Mouse (Mus musculus) left cerebral cortex, adult 11 months (tissue): Measurements from ENCODE around the gene Raph1.

Experiments used
- DNase-seq: peaks from one replicate; pipeline ENCODE4 v3.0.0; 2022; ENCODE audit warnings: low spot score

The Raph1 gene

DNA sequence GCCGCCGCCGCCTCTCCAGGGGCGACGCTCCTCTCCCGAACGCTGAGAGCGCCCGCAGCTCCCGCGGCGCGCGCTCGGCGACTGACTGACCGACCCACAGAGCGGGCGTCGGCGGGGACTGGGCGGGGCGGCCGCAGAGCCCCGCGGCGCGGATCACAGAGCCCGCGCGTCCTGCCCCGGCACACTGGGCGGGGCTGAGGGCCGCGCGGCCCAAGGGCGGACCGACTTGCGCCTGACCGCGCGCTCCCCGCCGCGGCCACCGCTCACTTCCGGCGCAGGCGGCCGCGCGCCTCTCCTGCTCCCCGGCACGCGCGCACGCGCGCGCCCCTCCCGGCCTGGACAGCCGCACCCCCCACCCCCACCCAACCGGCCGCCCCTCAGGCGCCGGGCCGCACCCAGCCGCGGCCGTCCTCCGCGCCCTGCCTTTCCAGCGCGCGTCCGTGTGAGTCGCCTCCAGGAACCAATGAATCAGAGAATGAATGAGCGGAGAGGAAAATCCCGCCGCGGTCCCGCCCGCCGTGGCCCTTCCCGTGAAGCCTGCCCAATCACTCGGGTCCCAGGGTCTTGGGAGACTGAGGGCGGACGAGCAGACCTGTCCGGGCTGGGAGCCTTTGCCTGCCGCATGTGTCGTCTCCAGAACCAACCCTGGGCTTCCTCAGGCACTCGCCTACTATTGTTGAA lies at the start of gene Raph1:
Raph1 (minus strand) TSS at position 474 of the 681 bp plus-strand sequence.
- DNase-seq = peak; percentile 51

GRCm38 (mm10) chr1:60615703-60616102 lies 48.8 kb upstream of the Raph1 start:
- DNase-seq = no peak

DNA sequence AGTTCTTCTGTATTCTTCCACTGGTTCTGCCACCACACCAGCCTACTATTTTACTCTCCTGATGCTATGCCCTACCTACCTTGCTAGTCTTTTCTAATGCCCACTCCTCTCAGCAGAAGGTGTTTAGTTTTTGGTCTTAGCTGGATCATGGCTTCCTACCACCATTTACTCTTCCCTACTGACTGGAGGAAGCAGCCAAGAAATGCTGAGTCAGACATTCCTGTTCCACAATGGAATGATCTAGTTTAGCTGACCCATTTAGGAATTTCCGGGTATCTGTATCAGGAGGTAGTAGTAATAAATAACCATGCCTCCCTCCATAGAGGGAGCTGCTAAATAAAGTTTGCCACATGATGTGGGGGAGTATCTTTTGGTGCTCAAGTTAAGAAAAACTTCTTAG lies 48.0 kb upstream of the Raph1 start:
- DNase-seq = no peak

- DNase-seq = no peak
Measured at GRCm38 (mm10) chr1:60611968-60612367, 45.1 kb upstream of the Raph1 start.

DNA sequence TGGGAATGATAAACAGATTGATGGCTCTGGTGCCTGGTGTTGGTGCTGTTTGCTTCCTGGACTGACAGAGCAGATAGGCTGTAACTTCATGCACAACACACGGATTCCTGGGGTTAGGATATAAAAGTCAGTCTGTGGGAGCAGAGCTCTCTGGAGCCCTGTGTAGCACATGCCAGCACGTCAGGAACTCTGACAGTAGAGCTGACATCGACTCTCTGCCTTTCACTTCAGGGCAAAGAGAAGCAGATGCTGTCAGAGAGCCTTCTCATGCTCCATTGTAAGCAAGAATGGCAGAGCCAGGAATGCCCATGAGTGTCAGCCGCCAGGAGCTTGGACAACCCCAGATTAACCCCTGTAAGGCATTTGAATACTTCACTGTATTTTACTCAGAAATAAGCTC lies 43.7 kb upstream of the Raph1 start:
- DNase-seq = no peak

DNA sequence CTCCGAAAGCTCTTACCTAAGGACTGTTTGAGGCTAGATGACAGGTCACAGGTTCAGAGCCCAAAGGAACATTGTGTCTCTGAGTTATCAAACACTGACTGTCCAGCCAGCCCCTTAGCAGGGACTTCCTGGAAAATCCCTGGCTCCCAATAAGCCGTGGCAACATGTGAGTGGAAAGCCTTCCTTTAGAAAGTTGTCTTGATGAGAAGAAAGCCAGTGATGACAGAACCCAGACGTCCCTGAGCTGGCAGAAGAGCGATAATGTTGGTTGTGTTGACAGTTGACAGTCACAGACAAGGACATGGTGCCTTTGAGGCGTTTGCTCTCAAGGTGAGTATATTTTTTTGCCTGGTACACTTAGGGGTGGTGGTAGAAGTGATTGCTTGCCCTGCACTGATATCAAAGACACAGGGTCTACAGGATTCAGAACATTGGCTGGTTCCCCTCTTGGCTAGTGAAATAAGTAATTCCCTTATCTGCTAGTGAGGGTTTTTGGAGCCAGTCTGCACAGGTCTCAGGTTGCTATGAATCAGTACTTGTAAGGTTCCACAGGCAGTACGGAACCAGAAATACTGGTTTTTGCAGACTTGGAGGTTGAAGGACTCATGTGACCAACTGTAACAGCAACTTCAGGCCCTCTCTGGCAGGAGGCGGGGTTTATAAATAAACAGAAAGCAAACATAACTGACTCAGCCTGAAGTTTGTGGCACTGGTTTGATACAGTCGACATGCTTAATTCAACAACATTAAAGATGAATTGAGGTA lies 42.3 kb upstream of the Raph1 start:
- no peak for DNase-seq

DNA sequence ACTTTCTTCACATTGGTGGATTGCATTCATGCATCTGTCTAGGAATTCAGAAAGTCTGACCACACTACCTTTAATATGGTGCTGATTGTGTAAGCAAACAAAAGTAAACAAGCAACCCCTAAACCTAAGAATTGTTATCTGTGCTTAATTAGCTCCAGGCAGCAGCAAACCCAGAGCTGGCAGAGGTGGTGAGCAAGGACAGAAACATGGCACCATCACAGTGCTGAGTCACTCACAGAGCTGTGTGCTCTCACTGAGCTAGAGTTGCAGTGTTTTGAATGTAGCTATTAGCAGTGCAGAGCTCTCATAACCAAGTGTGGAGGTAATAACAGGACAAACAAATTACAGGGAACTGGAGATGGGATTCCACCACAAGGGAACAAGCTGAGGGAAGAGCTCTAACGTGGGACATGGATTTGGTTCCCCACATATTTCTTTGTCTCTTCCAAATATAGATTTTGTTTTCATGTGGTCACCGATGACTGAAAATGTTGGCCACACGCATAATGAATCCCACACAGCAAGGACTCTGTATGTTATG lies 37.6 kb upstream of the Raph1 start:
- no peak for DNase-seq

GRCm38 (mm10) chr1:60600682-60601081 lies 33.8 kb upstream of the Raph1 start:
- no peak for DNase-seq

- no peak for DNase-seq
Measured at GRCm38 (mm10) chr1:60599926-60600325, 33.0 kb upstream of the Raph1 start.

DNA sequence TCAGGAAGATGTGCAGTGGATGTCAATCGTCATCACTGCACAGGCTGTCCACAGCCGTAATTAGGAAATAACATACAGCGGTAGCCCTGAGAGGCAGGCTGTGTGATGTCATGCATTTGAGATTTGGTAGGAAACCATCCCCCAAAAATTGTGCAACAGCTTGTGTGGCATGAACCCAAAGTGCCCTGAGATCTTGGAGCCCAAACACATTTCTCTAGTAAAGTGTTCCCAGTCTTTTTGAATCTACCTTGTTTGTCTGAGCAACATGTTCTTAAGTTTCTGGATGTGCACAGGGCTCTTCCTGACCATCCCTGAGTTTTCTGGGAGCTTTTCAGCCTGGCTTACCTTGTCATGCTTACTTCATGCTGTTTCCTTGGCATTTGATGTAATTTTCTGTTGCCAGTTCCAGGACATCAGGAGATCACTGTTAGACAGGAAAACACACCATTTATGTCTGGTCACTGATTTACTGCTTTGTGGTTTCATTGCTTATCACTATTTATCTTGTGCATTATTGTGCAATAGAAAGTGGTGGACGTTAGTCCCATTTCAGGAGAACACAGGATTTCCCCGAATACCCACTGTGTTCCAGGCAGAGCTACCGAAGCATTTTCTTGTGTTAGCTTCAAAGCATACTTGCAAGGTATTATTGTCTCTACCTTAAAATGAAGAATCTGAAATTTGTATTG lies 32.3 kb upstream of the Raph1 start:
- no peak for DNase-seq

DNA sequence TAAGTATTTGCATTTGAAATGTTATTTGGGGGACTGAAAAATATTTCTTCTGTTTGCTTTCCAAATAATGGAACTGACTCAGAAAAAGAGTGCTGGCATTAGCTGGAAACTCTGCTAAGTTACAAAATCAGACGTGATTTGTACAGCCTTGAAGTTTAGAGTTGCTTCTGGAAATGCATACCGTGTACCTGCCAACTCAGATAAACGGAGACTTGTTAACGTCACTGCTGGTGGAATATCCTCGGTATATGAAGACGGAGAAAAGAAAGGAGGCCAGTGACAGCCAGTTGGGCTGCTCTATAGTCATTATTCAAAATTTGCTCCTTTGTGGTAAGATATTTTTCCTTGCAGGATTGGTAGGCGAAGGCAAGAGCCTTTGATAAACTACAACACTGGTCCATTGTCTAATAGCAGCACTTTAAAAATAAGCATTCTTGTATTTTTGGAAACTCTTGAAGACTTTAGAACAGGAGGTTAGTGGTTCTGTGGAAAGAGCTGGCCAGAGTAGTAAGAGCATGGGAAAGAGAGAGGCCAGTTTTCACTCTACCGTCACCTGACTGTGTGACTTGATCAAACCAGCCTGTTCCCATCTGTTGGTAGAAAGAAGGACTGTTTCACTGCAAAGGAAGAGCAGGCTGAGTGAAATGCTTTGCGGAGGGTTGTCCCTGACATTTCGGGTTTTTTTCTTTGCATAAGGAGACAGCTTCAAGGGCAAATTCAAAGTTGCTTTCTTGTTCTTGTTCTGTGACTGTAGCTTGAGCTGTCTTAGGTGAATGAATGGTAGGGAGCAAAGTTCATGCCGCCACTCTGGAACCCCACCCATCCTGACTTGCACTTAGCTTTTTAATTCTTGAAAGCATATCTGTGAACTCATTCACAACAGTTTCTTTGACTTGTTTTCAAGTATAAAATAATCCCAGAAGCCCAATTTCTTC lies 29.7 kb upstream of the Raph1 start:
- no peak for DNase-seq

DNA sequence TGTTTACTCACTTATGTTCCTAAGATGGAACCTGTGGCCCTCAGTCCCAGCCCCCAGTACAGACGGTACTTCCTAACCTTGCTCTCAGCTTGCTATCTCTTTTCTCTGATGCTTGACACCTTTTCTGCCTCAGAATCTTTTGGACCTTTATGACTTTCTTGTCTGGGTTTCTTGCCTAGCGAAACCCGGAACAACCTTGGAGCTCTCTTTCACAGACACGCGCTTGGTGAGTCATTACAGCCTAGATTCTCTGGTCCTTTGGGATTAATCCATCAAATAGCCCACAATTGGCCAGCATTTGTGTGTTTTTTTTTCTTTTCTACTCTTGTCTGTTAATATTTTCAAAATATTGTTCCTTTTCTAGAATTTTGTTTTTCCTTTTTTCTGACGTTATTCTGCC lies 26.2 kb upstream of the Raph1 start:
- DNase-seq = no peak

DNA sequence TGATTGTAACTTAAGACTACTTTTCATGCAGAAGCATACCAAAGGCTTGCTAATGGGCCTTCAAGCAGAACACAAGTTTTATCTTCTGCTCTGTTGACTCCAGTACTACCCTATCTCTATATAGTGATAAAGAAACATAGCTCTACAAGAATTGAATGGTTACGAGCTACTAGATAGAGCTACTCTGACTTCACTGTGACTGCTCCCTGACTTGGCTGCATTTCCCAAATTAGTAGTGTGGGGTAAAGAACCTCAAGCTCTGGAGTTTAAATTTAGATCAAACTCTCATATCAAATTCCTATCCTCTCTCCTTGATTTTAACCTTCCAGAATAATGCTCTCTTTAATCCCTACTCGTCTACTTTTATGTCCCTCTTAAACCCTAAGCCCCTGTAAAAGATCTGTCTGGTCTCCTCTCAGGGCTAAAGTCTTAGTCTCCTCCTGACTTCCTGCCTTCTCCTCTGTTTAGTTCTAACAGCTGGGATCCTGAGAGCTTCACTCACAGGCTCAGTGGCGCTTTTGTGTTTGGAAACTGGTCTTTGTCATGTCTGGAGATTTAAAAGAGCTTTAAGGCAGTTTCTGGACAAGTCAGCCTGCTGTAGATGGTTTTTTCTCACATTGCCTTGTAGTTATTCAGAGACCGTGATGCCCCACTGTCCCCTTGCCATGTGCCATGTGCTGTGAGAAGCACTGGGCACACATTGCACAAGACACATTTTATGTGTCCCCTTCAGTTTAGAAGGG lies 22.2 kb upstream of the Raph1 start:
- DNase-seq = no peak

DNA sequence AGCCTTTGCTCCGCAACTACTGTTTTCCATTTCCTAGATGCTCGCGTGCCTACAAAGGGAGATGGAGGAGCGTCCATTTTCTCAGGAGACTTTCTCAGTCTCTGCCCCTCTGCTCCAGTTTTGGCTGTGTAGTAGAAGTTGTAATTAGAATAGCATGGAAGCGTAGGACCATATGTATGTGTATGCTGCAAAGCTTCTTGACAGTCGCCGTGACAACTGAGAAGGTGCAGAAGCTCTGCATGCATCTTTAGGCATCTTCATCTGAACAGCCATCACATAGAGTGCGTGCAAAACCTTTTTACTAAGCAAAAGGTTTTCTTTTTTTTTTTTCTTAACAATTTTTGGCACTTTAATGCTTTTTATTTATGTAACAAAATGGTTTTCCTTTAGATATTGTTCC lies 14.1 kb upstream of the Raph1 start:
- no peak for DNase-seq

DNA sequence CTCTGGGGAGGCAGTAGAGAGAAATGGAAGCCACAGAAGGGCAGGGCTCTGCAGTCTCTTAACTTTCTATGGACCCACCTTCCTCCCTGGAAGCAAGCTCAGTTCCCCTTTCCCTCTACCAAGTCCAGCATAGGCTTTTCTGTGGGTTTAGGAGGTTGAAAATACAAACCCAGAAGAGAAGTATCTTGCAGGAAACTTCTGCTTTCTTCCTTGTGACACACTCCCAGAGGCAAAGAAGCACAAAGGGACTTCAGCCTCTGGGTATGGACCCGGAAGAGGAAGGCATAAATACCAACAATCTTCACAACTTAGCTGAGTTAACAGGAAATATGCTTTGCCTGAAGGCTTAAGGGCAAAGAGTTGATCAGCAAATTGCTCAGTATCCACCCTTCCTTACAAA lies 13.0 kb upstream of the Raph1 start:
- DNase-seq = no peak

- DNase-seq = no peak
Measured at GRCm38 (mm10) chr1:60572699-60573098, 5.8 kb upstream of the Raph1 start.

DNA sequence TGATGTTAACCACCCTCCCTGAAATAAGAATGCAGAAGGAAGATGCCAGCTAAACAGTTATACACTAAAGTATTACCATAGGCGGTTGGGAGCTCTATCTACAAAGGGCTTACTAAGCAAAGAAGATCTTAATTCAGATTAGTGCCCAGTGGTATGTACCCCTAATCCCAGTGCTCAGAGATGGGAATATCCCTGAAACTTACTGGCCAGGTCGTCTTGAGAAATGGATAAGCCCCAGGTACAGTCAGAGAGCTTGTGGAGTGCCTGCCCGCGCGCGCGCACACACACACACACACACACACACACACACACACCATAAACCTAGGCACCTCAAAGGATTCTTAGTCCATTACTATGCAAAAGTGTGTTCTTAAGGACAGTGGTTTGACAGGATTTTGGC lies 2.8 kb upstream of the Raph1 start:
- DNase-seq = no peak

- DNase-seq = no peak
Measured at GRCm38 (mm10) chr1:60569210-60569609, 2.3 kb upstream of the Raph1 start.

- no peak for DNase-seq
Measured at GRCm38 (mm10) chr1:60567321-60567720, 417 bp upstream of the Raph1 start.

- DNase-seq = peak; percentile 15
Measured at GRCm38 (mm10) chr1:60565931-60566630, 823 bp downstream of the Raph1 start.
